Mouse (Mus musculus) midbrain, embryonic 11.5 days (tissue): ENCODE measurements around the gene Arl5a. TPM values are rescaled to one million over a fixed set of nuclear protein-coding genes. Genes with fewer than 3 reads are reported as not detected.

Source experiments
- ATAC-seq: fragments of 200-750 bp; cut with Nextera tagmentation; 2 replicates; pipeline ENCODE4 v1.8.0; 2017; ENCODE audit warnings: moderate TSS enrichment, moderate library complexity; ENCODE audit not compliant: low FRiP score
- DNase-seq: peaks from one replicate; pipeline ENCODE4 v3.0.0; 2015; ENCODE audit warnings: low spot score; ENCODE audit errors: missing footprints
- H3K27ac ChIP-seq: fragments of 300-500 bp; sonication (generic); 2 replicates; pipeline ENCODE4 v1.5.1; 2014; ENCODE audit warnings: low read depth, low read length
- H3K27me3 ChIP-seq: fragments of 300-500 bp; sonication (generic); 2 replicates; pipeline ENCODE4 v1.6.1; 2014; ENCODE audit warnings: mild to moderate bottlenecking, low read length, moderate library complexity, mixed read lengths; ENCODE audit not compliant: control insufficient read depth, insufficient read depth
- H3K36me3 ChIP-seq: fragments of 300-500 bp; sonication (generic); 2 replicates; pipeline ENCODE4 v1.6.1; 2014; ENCODE audit warnings: mild to moderate bottlenecking, low read length, moderate library complexity, mixed read lengths; ENCODE audit not compliant: control insufficient read depth, insufficient read depth
- H3K4me1 ChIP-seq: fragments of 300-500 bp; sonication (generic); 2 replicates; pipeline ENCODE4 v1.6.1; 2014; ENCODE audit warnings: low read length; ENCODE audit not compliant: control insufficient read depth, insufficient read depth
- H3K4me2 ChIP-seq: fragments of 300-500 bp; sonication (generic); 2 replicates; pipeline ENCODE4 v1.6.1; 2014; ENCODE audit warnings: mild to moderate bottlenecking, moderate library complexity
- H3K4me3 ChIP-seq: fragments of 300-500 bp; sonication (generic); 2 replicates; pipeline ENCODE4 v1.5.1; 2014; ENCODE audit warnings: low read depth, low read length
- H3K9ac ChIP-seq: fragments of 300-500 bp; sonication (generic); 2 replicates; pipeline ENCODE4 v1.6.1; 2014; ENCODE audit warnings: low read length
- H3K9me3 ChIP-seq: fragments of 300-500 bp; sonication (generic); 2 replicates; pipeline ENCODE4 v1.6.1; 2016; ENCODE audit warnings: low read length; ENCODE audit not compliant: control insufficient read depth
- WGBS: fragments of 180-500 bp; shearing (Covaris S2); extraction: QIAGEN DNeasy Blood & Tissue Kit; methylation state at CpG from one replicate; pipeline ENCODE4 v1.1.7; 2014; 5-methylcytosine and 5-hydroxymethylcytosine counted together
- polyA plus RNA-seq: library from polyadenylated mRNA; unstranded; fragments of >200 nt; fragmentation: Nextera tagmentation; extraction: Ambion mirVana; gene quantifications from 2 replicates; pipeline ENCODE4 v1.2.1, GENCODE M21; 2014

Gene Arl5a
- 77.9 and 79.1 TPM in 2 replicates for polyA plus RNA-seq

DNA sequence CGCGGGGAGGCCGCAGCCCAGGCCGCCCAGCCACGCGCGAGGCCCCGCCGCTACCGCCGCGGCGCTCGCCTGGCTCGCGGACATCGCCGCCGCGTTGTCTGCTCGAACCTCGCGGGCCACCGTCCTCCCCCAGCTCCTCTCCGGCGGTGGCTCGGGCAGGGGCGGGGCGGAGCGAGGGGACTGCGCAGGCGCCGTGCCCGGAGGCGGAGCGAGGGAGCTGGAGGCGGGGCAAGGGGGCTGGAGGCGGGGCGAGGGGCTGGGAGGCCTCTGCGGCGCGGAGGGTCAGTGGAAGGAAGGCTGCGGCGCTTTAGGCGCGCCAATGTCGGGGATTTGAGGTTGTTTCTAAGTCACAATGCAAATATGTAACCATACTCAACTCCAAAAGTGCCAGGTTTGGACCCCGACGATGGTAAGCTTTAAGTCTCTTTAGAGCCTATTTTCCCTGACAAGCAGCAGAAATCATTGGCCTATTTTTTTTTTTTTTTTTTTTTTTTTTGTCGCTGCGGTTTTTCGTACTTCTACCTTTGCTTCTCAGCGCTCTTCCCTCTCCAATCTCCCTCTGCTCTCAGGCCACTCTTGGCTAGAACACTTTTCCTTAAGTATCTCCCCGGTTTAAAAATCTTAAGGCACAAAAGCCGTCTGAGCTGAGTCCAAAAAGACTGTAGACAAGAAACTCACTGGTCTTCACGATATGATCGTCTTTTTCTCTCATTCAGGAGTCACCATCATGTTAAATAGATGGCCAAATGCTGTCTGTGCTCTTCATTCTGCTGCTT lies at the start of gene Arl5a:
Gene Arl5a, minus strand, starts transcription at position 155 of the 776 bp plus-strand sequence.
- 1% methylated on average over 39 of the region's 57 CpGs for WGBS
- ATAC-seq, result peak; percentile 96
- H3K9me3 ChIP-seq, result no peaks in the 10 kb centered on the region

DNA sequence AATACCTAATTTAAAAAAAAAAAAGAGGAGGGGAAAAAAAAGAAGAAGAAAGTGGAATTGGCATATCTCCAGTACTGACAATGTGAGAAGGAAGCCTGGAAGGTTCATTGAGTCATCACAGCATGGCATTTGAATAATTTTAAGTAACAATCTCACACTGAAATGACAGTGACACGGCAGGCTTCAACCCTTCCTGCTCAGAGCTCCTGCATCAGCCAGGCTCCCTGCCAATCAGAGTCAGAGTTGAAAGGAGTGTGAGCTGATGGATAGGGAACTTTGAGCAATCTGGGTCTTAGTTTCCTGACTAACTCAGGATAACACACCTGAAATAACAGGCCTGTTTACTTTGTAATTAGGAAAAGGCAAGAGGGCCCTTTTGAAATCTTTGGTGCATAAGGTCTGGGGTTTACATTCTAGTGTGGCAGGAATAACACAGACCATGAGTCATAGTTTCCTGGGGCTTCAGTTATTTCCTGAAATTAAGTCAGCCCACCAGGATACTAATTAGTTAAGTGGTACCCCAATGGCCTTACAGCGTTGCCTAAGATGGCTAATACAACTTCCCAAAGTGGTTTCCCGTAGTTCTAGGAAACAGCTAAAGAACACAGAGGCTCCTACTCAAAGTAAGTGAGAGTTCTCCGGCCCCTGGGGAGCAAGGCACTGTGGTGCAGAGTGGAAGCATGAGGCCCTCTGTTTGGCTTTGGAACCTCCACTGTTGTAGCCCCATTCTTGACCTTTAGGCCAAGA lies 47.0 kb upstream of the Arl5a start:
- Histone ChIP-seq H3K27ac (no peak overlapping the region), H3K4me3 (no peak overlapping the region), H3K9ac (no peak overlapping the region), H3K9me3 (no peaks in the 10 kb centered on the region), H3K4me1 (no peaks in the 10 kb centered on the region), H3K4me2 (no peak overlapping the region), H3K36me3 (no peaks in the 10 kb centered on the region), H3K27me3 (no peaks in the 10 kb centered on the region)
- DNase-seq (no peak), ATAC-seq (no peak)
- 64% methylated on average over 4 of the region's 4 CpGs for WGBS

More for the DNA sequence above, at the start of gene Arl5a:
- peak within 1 kb of the TSS; percentile 93 for H3K4me3 ChIP-seq
- H3K36me3 ChIP-seq, result no peaks in the 10 kb centered on the region
- peaks cover 12% of the 10 kb centered on the region; the same call in 1 of the 2 replicates for H3K4me1 ChIP-seq
- peak within 1 kb of the TSS; percentile 67 for H3K27ac ChIP-seq
- peak within 1 kb of the TSS; percentile 93 for H3K9ac ChIP-seq
- no peaks in the 10 kb centered on the region for H3K27me3 ChIP-seq
- peak within 1 kb of the TSS; percentile 69 for H3K4me2 ChIP-seq
- peak; percentile 100 for DNase-seq

DNA sequence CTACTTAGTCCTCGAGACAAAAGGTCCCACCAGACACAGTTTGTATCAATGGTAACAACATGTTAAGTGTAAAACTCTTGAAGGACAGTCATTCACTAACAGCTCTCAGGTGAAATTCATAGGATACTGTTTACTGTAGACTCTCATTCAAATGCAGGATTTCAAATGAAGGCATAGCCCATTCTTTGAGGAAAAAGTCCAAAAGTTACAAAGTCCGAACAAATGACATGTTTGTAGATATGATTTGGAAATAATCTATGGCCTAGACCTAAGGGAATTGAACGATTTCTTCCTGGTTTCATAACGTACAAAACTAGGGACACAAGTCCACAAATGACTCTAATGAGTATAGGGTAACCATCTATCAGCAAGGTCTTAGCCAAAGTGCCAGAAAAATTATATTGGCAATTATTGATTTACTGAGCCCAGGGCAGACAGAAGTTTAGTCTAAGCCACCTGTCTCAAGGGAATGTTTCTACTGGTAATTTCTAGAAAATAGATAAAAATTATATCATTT lies 45.4 kb upstream of the Arl5a start:
- Histone ChIP-seq H3K9ac (no peak overlapping the region), H3K4me1 (no peaks in the 10 kb centered on the region), H3K9me3 (no peaks in the 10 kb centered on the region), H3K27me3 (no peaks in the 10 kb centered on the region), H3K36me3 (no peaks in the 10 kb centered on the region), H3K4me2 (no peak overlapping the region), H3K27ac (no peak overlapping the region), H3K4me3 (no peak overlapping the region)
- 84% methylated on average over 4 of the region's 4 CpGs for WGBS
- DNase-seq (no peak), ATAC-seq (no peak)

DNA sequence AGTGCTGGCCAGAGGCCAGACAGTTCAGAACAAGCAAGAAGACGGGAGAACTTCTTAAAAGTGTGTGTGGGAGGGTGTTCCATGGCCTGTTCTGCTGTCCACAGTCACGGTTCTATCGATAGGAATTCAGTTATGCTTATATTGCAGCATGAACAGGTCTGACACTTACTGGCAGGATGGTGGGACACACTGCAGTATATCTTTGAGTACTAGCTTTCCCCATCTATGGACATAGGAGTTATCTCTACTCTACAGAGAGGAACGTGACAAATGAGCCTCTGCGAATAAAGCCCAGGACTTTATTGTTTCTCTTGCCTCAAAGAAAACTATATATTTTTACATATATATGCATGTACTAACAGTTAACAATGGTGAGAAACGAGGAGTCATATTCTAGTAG lies 42.9 kb upstream of the Arl5a start:
- Histone ChIP-seq H3K9ac (no peak overlapping the region), H3K4me3 (no peak overlapping the region), H3K4me1 (no peaks in the 10 kb centered on the region), H3K27ac (no peak overlapping the region), H3K27me3 (no peaks in the 10 kb centered on the region), H3K36me3 (no peaks in the 10 kb centered on the region), H3K4me2 (no peak overlapping the region), H3K9me3 (no peaks in the 10 kb centered on the region)
- 85% methylated on average over 6 of the region's 6 CpGs for WGBS
- DNase-seq, result no peak
- ATAC-seq, result no peak

DNA sequence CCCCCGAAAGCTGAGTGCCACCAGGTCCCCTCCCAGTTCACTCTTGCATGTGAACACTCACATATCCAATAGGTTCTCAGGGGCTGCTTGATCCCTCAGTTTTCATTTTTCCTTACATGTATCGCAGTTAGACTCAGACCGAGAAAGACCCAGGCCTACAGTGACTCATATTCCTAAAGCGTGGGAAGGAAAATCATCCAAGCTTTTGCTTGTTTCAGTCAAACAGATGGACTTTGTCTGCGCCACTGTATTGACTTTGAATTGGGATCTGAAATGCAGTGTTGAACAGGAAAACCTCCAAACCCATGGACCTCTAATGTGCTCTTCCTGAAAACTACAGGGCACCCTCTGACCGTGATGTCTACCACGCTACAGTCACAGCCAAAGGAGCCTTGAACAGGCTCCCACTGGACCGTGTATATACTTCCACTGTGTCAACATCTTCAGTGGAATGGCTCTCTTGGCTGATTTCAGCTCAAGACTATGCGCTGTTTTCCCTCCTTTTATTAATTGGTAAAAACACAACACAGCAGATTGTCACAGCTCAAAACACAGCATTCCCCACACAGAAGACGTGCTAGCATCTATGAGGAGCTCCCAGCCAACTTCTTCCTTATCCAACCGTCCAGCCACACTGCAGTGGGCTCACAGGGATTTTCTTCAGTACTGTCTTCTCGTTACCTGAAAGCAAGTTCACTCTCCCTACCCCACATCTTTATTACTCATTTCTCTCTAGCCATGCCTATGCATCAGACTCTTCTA lies 36.7 kb upstream of the Arl5a start:
- 91% methylated on average over 12 of the region's 12 CpGs for WGBS
- Histone ChIP-seq H3K27me3 (no peaks in the 10 kb centered on the region), H3K9ac (no peak overlapping the region), H3K4me3 (no peak overlapping the region), H3K27ac (no peak overlapping the region), H3K9me3 (no peaks in the 10 kb centered on the region), H3K4me2 (no peak overlapping the region), H3K36me3 (no peaks in the 10 kb centered on the region), H3K4me1 (no peaks in the 10 kb centered on the region)
- no peak for DNase-seq
- no peak for ATAC-seq

DNA sequence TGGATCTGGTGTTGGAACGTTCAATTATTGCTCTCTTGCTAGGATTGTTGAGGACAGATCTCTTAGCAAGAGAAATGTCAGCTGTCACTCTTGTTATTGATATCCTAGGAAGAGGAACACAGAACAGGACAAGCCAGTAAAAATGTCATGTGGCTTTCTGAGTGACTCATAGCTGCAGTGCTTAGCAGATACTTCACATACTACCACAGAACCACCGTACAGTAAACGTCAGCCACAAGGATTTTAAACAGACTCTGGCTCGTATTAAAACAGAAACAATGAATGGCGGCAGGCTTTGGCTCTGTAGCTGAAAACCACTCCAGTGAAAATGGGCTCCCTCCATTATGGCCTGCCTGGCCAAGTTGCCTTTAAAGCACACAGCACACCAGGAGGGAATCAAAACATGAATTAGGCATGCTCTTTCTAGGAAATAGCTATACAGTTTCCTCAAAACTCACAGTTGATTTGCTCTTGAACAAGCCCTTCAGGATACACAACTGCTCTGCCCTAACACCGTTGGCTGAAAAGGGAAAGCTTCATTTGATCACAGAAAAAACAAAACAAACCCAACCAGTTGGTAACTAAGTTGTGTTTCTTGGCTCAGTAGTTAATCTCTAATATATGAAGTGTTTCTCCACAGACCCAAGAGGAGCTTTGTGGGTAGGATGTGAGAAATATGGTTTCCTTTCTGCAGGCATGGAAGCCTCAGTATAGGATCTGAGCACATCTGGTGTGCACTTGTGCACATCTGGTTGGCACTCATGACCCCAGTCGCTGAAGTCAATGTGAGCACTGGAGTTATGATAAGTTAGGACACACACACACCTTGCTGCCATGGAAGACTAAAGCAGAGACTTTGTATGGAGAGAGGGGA lies 31.1 kb upstream of the Arl5a start:
- Histone ChIP-seq H3K4me2 (no peak overlapping the region), H3K9me3 (no peaks in the 10 kb centered on the region), H3K9ac (no peak overlapping the region), H3K27ac (no peak overlapping the region), H3K27me3 (no peaks in the 10 kb centered on the region), H3K4me3 (no peak overlapping the region), H3K4me1 (no peaks in the 10 kb centered on the region), H3K36me3 (no peaks in the 10 kb centered on the region)
- WGBS, result 85% methylated on average over 7 of the region's 7 CpGs
- DNase-seq, result no peak
- no peak for ATAC-seq

DNA sequence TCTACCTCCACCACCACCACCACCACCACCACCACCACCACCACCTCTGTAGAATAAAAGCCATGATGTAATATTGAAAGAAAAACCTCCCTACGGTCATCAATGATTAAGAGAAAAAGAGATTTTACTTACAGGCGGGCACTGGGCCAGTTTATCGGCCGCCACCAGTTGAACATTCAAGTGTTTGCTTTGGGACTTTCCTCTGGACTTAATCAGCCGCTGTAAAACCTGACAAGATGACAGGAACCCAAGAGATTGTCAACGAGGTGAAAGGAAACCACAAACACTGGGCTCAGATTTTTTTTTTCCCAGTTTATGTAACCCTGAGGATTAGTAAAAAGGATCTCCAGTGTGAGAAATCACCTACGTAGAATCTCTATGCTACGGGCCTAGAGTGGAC lies 25.1 kb upstream of the Arl5a start:
- Histone ChIP-seq H3K9me3 (no peaks in the 10 kb centered on the region), H3K36me3 (no peaks in the 10 kb centered on the region), H3K4me3 (no peak overlapping the region), H3K4me2 (no peak overlapping the region), H3K27ac (no peak overlapping the region), H3K9ac (no peak overlapping the region), H3K4me1 (no peaks in the 10 kb centered on the region), H3K27me3 (no peaks in the 10 kb centered on the region)
- no peak for ATAC-seq
- 91% methylated on average over 8 of the region's 8 CpGs for WGBS
- no peak for DNase-seq

DNA sequence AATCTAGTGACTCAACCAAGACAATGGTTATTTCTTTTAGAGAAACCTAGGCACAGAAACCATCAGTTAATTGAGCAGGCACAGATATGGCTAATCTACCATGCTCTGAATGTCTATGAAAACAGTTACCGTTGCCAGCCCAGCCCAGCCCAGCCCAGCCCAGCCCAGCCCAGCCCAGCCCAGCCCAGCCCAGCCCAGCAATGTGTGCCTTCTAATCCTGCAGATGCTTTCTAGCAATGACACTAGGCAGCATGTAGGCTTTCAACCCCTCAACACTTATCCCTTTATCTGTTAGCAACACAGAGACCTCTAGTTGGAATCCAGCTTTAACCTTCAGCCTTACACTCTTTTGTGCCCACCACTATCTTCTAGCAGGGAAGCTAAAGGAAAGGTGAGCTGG lies 24.2 kb upstream of the Arl5a start:
- no peak overlapping the region for H3K4me3 ChIP-seq
- ATAC-seq (no peak), DNase-seq (no peak)
- H3K27me3 ChIP-seq, result no peaks in the 10 kb centered on the region
- no peaks in the 10 kb centered on the region for H3K4me1 ChIP-seq
- H3K9ac ChIP-seq, result no peak overlapping the region
- no peaks in the 10 kb centered on the region for H3K36me3 ChIP-seq
- no peak overlapping the region for H3K27ac ChIP-seq
- 50% methylated on average over 1 of the region's 1 CpGs for WGBS
- H3K9me3 ChIP-seq, result no peaks in the 10 kb centered on the region
- no peak overlapping the region for H3K4me2 ChIP-seq
